Mouse (Mus musculus): ENCODE data around the gene Fam131a. TPM values are rescaled to one million over a fixed set of nuclear protein-coding genes. Genes with fewer than 3 reads are reported as not detected.

Fam131a gene
- total RNA-seq, 2 experiments from 2014 or later, result 11.7 to 16.1 TPM

DNA sequence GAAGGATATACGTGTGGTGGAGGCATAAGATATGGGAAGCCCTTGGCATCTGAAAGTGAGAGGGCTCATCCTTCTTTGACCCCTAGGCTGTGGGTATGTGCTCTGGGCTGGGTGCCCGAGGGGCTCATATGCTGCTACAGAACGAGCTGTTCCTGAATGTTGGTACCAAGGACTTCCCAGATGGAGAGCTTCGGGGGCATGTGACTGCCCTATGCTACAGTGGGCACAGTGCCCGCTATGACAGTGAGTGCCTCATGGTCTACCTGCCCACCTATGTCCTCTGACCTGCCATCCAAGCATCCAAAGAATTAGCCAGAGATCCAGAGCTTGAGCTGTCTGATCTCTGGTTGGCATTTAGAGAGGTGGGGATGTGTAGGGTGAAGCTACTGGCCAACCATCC is 43.8 kb downstream of the Fam131a start:
- DNase-seq (ENCODE audit: low spot score in 2 of 2), result no peak

DNA sequence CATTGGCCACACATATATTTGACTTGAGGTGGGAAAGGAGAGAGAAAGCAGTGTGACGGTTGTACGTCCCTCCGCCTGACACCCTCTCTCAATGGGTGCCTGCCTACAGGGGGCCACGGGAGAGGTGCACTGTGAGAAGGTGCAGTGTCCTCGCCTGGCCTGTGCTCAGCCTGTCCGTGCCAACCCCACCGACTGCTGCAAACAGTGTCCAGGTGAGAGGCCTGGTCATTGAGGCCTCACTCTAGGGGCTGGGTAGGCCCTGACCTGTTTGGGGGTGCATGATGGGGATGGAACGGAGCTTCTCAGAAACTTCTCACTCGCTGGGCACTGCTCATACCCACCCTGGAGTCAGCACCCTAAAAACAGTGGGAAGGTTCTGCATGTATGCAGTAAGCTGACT is 46.8 kb downstream of the Fam131a start:
- no peak for DNase-seq (ENCODE audit: low spot score in 2 of 2)

DNA sequence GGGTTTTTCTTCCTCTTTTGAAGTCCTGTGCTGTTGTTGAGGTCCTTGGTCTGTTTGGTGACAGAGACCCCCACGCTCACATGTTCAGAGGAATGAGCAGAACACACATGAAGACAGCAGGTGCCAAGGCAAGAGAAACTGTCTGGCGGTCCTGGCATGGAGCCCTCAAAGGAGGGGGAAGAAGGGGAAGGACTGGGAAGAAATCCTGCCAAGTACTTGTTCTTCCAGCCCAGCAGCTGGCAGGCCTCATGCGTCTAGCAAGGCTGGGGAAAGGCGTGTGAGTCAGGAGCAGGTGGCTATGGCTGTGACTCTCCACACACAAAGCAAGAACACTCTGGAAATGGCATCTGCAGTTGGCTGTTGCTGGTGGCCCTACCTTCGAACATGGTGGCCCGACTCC is 53.6 kb downstream of the Fam131a start:
- DNase-seq (ENCODE audit: low spot score in 2 of 2), result peak in 1 of 2 experiments; percentile 47

DNA sequence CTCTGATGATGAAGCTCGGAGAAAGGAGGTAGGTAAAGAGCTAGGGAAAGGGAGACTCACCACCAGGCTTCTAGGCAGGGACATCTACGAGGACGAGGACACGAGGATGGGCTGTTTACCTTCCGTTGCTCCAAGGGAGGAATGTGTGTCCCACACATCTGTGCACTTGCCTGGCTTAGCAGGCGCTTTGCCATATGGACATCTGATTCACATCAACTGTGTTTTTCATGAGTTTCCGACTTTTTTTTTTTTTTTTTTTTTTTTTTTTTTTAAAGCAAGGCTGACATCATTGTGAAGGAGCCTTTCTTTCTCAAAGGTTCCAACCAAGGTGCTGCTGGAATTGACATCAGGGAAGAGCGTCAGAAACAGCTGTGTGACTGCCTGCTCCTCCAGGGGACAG is 57.5 kb downstream of the Fam131a start:
- DNase-seq (ENCODE audit: low spot score in 2 of 2), result no peak

Other genes starting within 250 kb of the Fam131a start
- gene Eif2b5, start 194.4 kb upstream of the Fam131a start, total RNA-seq (2021), result 10 to 100 TPM; 58.2 to 60.1 TPM
- gene Dvl3, start 176.3 kb upstream of the Fam131a start, total RNA-seq (2021), result 10 to 100 TPM; 40.1 to 44.5 TPM
- gene Ap2m1, start 157.8 kb upstream of the Fam131a start, total RNA-seq (2021), result 100 to 1,000 TPM; 277 to 333 TPM
- gene Abcf3, start 144.7 kb upstream of the Fam131a start, total RNA-seq (2021), result 10 to 100 TPM; 94.3 to 94.4 TPM
- 1 to 10 TPM; 1.1 to 1.2 TPM for gene Vwa5b2, start 103.8 kb upstream of the Fam131a start, total RNA-seq (2021)
- 10 to 100 TPM in 1 of 2 experiments, 1 to 10 TPM in 1; 9.4 to 10.2 TPM for gene Eef1akmt4, start 81.6 kb upstream of the Fam131a start, total RNA-seq (2021)
- gene Gm49333, start 81.6 kb upstream of the Fam131a start, total RNA-seq (2021), result not detected
- 10 to 100 TPM; 24.8 to 31.2 TPM for gene Alg3, start 81.5 kb upstream of the Fam131a start, total RNA-seq (2021)
- 100 to 1,000 TPM in 1 of 2 experiments, 10 to 100 TPM in 1; 45.6 to 212 TPM for gene Camk2n2, start 72.0 kb upstream of the Fam131a start, total RNA-seq (2021)
- gene Ece2, start 63.4 kb upstream of the Fam131a start, total RNA-seq (2021), result 10 to 100 TPM in 1 of 2 experiments, 1 to 10 TPM in 1; 9.4 to 17.1 TPM
- 100 to 1,000 TPM; 265 to 268 TPM for gene Psmd2, start 41.6 kb upstream of the Fam131a start, total RNA-seq (2021)
- gene Eif4g1, start 24.9 kb upstream of the Fam131a start, total RNA-seq (2021), result 100 to 1,000 TPM; 358 to 386 TPM
- gene Polr2h, start 24.4 kb downstream of the Fam131a start, total RNA-seq (2021), result 10 to 100 TPM; 28.0 to 37.1 TPM
- 10 to 100 TPM; 16.8 to 52.6 TPM for gene Clcn2, start 24.5 kb downstream of the Fam131a start, total RNA-seq (2021)
- 10 to 100 TPM in 1 of 2 experiments, 1 to 10 TPM in 1; 9.7 to 12.4 TPM for gene Chrd, start 39.9 kb downstream of the Fam131a start, total RNA-seq (2021)
- gene Thpo, start 41.3 kb downstream of the Fam131a start, total RNA-seq (2021), result 1 to 10 TPM; 1.2 to 4.2 TPM